Mouse (Mus musculus): ENCODE measurements around the gene Adamts14.
A peak's percentile ranks its signal among the peaks of the same experiment; 100 is the strongest.

Gene Adamts14

DNA sequence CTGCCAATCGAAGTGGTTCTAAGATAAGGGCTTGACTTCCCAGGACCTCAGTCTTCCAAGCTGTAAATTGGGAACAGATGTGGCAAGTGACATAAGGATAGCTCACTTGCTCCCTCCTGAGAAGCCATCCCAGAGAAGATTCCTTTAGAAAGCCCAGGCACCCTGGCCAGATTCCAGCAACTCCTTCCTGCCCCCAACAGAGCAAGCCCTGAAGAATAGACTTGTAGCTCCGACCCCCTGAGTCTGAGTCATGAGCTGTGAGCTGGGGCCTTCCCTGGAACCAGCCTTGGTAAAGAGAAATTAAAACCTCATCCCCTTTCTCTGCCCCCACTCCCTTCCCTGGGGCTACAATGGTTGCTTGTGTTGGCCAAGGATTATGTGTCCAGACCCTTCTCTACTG lies 1.3 kb upstream of the Adamts14 start:
- DNase-seq (ENCODE audit: low spot score): no peak

DNA sequence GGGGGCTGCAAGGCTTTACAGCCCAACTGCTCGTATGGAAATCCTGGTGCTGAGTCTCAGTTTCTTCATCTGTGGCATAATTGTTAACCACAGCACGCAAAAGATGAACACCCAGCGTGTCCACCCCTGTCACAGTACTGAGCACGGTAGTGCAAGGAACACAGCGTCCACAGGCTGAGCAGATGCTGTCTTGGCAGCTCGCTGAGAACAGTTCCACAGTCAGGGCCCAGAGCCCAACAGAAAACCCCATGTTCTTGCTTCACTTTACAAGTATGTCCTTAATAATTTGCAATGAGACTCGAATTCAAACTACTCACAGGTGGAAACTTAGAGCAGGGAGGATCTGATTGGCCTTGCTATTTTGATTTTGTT lies 592 bp upstream of the Adamts14 start:
- no peak for DNase-seq (ENCODE audit: low spot score)

DNA sequence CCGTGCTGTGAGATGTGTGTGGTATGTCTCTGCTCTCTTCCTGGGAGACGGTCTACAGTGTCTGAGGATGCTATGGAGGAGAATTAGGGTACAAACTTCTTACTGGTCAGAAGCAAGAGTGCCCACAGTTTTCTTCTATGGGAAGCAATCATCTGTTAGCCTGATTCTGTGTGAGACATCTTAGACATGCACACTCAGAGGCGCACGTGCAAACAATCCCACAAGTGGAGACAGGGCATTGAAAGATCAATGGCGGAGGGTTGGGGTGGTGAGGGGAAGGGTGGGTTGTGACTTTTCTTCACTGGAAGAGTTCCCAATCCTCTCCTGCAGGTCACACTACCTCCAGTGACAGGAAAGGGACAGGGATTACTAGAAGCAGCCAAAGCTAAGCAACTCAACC lies 607 bp downstream of the Adamts14 start:
- no peak for DNase-seq (ENCODE audit: low spot score)

DNA sequence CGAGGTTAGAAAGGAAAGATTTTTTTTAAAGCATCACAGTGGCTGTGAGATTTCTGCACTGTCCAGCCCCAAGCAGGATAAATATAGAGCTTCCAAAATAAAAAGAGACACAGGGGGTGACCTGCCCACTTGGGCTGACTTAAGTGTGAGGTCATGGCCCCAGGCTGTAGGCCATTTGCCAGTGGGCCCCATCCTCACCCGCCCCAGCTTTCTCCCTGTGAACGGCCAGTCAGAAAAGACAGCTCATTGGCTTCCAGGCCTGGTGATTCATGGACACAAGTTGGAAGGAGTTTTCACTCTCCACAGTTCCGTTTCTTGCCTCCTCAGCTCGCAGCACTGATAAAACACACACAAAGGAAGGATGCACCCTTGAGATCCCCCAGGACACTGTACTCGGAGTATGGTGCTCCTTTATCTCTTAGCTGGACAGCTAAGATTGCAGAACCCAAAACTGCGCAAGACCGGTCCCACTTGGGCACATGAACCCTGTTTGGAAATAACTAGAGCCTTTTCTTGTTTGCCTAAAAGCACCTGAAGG lies 1.1 kb downstream of the Adamts14 start:
- no peak for DNase-seq (ENCODE audit: low spot score)

DNA sequence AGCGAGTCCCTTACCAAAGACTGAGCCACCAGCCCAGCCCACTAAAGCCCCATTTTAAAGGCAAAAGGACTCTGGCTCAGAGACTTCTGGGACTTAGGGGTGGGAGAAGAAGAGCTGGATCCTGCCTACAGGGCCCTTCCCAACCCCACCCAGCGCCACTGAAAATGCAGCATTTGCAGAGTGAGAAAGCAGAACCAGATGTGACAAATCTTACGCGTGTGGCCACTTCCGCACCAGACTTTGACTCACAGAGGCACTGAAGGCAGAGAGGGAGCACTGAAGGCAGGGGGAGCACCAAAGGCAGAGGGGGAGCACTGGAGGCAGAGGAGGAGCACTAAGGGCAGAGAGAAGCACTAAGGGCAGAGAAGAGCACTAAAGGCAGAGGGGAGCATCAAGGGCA lies 5.9 kb downstream of the Adamts14 start:
- no peak for DNase-seq (ENCODE audit: low spot score)

DNA sequence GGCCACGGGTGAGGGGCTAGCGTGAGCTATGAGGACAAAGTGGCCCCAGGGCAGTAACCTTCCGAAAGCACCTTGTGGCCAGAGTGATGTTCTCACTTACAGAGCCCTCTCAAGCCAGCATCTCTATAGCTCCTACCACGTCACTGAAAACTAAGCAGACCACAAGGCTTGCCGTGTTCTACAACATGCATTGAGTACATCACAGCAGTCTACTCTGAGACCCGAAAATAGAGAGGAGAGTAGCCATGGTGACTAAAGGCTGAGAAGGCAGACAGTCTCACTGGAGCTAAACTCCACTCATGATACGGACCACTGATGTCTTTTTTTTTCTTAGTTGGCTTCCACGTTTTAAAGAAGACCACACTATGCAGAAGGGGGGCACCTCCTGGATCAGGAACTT lies 9.6 kb downstream of the Adamts14 start:
- DNase-seq (ENCODE audit: low spot score): no peak

DNA sequence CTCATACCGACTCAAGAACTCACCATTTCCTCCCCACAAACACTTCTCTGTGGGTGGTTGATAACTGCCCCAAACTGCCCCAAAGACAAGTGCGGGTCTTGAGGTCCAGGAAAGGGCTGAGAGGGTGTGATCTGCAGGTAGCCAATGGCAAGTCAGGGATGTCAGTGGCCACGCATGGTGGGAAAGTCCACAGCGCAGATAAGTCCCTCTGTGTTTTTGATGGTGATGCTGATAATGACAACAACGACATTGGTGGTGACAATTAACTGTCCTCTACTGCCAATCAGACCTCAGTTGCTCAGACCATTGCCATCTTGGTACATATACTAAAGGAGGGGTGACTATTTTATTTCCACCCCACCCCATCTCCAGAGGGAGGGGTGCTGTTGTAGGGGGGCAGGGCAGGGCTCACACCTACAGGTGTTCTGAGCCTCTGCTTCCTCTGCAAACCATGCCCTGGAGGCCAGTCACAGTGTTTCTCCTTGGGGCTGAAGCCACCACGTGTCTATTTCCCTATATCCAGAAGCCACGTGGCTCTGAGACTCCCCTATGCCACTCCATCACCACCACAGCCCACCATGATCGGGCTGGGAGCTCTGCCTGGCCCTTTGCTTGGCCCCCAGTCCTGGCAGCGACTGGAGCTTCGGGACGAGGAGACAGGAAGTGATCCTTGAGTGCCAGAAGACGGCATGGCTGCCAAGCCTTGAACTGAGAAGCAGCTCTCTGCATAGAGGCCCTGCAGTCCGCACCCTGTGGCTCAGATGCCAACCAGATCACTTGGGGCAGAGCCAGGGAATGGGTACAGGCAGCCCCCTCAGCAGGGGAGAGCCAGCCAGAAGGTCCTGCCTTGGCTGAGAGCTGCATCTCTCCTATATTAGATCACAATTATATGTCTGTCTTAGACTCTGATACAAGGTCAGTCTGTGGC lies 11.7 kb downstream of the Adamts14 start:
- no peak for DNase-seq (ENCODE audit: low spot score)

DNA sequence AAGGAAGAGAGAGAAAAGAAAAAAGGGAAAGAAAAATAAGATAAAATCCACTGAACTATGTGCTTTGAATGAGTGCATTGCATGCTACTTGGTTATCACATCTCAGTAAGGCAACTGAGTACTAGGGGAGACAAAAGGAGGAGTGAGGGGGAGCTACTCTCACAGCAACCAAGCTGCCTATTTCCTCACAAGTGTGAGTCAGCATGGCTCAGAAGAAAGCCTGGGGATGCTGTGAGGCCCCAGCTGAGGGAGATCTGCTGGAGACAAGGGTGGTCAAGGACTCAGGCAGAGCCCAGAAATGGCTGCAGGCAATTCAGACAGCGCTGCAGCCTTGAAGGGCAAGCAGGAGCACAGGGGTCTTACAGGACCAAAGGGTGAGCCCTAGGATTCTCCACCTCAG lies 15.1 kb downstream of the Adamts14 start:
- DNase-seq (ENCODE audit: low spot score): no peak

DNA sequence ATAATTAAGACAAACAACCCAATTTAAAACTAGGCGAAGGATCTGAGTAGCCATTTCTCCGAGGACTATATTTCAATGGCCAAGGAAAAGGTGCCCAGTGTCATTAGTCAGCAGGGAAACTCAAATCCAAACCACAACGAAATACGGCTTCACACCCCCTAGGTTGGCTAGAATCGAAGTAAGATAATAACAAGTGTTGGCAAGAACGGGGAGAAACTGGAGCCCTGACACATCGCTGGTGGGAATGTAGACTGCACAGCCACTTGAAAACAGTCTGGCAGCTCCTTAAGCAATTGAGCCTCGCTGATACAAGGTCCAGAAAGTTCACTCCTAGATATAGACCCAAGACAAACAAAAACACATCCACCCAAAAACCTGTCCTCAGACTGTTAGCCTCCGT lies 16.6 kb downstream of the Adamts14 start:
- DNase-seq (ENCODE audit: low spot score): no peak

DNA sequence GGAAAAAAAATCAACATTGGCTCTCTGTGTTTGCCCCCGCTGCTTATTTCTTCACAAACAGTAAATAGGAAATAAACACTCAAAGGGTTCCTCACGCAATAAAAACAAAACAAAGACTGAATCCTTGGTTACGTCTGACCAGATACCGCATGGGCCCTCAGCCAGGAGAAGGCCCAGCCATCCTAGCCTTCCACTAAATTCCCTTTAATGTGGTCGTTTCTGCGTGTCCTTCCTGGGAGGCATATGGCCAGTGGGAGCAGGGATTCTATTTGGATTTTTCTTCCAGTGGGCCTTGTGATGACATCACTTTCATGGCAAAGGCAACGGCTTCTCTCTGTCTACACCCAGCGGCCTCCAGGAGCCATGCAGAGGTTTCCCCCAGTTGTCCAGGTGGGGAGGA lies 18.0 kb downstream of the Adamts14 start:
- no peak for DNase-seq (ENCODE audit: low spot score)

DNA sequence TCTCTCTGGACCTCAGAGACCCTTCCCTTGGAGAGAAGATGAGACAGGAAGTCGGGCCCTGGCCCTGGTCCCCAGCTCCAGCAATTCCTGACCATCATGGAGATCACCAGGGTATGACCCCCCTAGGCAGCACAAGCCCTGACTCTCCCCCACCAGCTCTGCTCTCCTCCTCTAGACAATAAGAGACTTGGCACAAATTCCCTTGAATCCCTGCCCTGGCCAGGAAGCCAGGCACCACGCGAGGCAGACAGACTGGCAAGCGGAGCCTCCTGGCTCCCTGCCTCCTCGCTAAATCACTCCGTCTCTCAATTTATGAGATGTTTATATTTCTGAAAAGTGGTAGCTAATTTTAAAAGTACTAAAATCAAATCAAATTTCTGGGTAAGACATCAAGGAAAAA lies 18.5 kb downstream of the Adamts14 start:
- peak; percentile 22 for DNase-seq (ENCODE audit: low spot score)

DNA sequence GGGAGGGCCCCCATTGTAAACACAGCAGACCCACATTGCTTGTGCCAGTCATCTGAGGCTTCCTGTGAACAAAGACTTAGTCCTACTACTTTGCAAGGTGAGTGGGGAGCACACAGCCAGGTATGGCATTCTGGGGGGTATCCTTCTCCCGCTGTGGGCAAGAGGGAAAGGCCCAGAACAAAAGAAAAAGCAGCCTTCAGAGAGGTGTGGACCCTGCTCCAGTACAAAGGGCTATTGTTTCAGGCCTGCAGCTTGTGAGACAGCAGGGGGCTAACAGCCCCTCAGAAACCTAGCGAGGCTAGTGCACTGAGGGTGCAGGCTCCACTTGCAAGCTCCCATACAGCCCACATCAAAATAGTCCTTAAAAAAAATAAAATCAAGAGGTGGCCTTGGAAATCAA lies 23.3 kb downstream of the Adamts14 start:
- DNase-seq (ENCODE audit: low spot score): no peak

DNA sequence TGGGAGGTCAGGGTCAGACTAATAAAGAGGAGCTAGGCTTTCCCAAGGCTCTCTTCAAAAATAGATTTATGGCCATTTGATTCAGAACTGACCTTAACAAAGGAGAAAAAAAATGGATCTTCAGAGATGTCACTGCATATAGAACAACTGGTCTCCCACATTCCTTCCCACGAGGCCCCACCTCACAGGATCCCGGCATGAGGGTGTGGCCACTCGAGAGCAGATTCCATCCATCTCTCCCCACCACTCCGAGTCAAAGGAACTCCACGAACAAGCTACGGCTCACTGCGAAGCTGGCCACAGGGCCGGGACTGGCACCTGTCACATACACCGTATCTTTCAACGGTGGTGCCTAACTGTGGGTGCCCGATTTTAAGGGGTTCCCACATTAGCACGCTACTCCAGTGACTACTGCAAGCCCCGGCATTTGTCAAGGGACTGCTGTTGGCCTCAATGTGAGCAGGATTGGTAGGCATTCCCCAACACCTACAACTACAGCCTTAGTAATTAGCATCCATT lies 24.6 kb downstream of the Adamts14 start:
- DNase-seq (ENCODE audit: low spot score): no peak

DNA sequence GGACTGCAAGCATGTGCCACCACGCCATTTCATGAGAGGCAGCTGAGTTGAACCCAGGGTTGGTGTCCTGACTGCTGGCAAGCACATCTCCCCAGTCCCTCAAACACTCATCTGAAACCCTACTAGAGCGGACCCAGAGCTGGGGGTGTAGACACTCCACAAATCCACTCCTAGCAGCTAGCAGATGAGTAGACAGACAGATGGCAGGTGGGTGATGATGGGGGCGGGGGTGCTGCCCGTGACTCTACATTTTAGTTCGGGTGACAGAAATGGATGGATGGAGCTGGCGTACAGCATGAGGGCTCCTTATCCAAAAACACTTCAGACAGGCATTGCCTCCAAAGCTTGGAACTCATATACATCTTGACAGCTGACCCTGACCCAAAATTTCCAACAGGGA lies 26.9 kb downstream of the Adamts14 start:
- no peak for DNase-seq (ENCODE audit: low spot score)

DNA sequence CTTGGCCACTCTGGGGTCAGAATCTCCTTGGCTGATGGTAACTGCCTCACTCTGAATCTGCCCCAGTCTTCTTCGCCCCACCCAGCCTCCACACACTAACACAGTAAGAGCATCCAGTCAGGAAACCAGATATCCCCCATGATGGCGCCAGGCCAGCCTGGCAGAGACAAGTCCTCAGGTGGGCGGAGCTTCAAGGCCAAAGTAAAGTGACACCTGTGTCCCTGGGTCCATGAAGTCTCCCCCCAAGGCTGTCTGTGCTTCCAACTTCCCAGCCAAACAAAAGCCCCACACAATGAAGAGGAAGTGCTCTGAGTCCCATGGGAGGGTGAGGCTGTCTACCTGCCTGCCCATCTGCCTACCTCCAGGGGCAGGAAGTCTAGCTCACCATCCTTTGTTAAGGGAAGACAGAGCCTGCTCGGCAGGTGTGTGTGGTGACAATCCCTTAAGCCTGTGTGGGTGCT lies 31.2 kb downstream of the Adamts14 start:
- no peak for DNase-seq (ENCODE audit: low spot score)

DNA sequence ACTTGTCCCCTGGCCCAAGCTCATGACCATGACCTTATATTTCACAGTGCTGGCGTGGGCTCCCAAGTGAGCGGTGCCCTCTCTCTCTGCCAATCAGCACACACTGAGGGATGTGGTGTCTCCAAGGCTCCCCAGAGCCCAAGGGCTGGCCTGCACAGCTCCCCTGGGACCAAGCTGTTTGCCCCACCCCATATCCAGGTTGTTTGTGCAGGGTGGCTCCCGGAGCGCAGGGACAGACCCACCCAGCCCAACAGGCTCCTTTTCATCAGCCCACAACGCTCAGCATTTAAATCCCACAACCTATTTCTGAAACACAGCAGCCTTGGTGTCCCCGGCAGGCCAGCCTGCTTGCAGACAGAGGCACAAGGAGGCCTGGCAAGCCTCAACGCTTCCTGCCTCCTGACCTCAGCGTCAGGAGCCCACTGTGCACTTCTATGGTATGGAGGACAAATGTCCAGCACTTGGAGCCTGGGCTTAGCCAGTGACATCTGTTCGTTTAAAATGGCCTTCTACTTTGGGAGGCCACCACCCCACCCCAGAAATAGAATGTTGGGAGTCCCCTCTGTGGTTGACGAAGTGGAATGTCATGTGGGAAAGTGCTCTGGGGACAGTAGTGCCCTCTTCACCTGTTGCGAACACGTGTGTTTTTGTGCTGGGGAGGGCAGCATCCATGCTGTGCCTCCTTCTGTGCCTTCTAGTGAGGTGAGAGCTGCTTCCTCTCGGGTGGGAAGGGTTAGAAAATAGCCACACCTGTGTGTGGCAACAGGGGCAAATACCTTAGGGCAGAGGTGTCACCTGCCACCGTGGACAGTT lies 32.9 kb downstream of the Adamts14 start:
- DNase-seq (ENCODE audit: low spot score): no peak

DNA sequence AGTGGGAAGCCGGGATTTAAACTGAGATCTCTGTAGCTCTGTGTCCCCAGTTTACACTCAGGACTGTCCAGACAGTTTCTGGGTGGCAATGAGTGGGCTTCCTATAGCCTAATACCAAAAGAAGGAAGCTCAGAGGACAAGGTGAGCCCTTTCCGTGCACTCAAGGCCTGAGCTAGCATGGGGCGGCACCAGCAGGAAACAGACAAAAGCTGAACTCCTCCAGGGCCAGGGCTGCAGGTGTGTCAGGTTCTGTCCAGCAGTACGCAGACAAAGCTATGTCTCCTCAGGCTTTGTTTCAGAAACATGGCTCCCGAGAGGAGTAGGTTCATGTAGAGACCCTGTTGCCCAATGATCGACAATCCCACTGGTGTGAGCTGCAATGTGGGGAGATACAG lies 35.9 kb downstream of the Adamts14 start:
- no peak for DNase-seq (ENCODE audit: low spot score)

DNA sequence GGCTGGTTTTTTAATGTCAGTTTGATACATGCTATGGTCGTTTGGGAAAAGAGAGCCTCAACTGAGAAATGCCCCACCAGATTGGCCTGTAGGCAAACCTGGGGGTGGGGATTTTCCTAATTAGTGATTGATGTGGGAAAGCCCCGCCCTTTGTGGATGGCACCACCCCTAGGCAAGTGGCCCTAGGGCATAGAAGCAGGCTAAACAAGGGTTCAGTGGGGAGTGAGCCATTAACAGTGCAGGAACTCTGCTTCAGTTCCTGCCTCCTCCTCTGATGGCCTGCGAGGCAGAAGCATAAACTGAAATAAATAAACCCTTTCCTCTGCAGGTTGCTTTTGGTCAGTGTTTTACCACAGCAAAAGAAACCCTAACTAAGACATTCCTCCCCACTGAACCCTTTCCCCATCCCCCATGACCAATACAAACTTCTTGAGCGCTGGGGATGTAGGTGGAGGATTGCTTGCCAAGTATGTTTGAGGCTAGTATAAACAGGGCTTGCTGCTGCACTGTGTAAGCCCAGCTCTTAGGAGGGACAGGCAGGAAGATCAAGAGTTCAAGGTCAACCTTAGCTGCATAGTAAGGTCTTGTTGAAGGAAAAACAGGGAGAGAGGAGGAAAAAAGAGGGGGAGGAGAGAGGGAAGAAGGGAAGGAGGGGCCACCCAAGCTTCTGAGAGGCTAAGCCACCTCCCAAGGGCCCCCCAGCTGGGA lies 36.4 kb downstream of the Adamts14 start:
- DNase-seq (ENCODE audit: low spot score): no peak

DNA sequence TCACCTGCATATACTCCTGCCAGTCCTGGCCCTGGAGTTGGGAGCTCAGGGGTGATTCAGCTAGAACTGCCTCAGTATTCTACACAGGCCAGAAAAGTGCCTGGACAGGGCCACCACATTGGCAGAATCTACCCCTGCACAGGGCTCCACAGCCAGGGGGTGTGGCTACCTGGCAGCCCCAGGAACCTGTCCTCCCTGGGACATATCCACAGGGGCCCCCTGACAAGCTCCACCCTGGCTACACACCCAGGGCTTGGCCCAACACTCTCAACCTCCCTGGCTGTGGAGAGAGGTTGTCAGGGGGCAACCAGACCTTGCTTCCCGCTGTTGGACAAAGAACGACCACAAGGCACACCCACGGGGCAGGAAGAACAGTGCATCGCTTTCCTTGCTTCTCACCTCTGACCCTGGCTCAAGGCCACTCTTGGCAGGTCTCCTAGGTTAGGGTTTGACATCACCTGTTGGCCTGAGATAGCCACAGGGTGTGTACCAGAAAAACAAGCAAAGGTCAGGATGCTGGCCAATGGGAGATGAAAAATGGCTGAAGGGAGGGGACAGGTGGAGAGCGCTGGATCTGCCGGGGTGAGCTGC lies 37.5 kb downstream of the Adamts14 start:
- no peak for DNase-seq (ENCODE audit: low spot score)

DNA sequence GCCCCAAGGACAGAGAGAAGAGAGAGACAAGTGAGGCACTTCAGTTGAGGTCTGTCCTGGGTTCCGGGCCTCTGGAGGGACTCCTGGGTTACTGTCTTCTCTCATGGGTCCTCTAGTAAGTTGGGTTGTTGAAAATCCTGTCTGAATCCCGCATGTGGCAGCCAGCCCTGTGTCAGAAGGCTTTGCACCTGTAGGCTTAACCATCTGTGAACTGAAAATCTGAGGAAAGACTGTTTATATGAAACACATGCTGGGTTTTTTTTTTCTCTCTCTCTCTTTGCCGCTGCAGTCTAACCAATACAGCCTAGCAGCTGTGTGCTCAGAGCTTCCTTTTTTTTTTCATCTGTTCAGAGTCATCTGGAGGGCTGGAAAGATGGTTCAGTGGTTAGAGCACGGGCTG lies 38.9 kb downstream of the Adamts14 start:
- DNase-seq (ENCODE audit: low spot score): no peak

DNA sequence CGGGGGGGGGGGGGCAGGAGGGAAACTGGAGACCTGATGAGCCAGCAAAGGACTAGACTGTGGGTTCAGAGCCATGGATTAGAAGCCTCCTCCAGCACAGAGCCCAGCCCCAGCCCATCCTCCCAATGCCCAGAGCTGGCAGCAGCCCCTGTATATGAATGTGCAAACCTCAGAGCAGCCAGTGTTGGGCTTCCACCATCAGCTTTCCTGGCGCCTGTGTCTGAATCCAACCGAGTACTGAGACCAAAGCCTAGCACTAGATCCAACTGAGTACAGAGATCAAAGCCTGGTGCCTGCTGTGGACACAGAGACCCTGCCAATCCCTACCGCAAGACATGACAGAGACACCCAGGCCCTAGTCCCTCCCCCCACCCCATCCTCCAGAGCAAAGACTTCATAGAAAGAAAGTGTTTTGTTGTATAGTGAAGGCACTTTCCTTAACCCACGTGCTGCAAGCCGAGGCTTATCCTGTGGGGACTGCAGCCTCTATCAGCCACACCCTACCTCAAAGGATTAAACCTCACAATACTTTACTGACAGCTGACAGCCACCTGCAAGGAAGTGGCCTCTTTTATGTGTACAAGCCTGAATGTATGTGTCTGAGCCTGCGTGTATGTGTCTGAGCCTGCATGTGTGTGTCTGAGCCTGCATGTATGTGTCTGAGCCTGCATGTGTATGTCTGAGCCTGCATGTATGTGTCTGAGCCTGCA lies 40.2 kb downstream of the Adamts14 start:
- no peak for DNase-seq (ENCODE audit: low spot score)

Data from ovary, postnatal 14 days (tissue).